Mouse (Mus musculus): ENCODE measurements around the gene Trim31.

GRCm38 (mm10) chr17:36920239-36920638 is 22.3 kb downstream of the Trim31 start:
- no peak for TF ChIP-seq CEBPB (IDR thresholded peaks at IDR 0.05; ENCODE audit: insufficient read depth, poor library complexity, severe bottlenecking)
- no peak for TF ChIP-seq POLR2A (IDR thresholded peaks at IDR 0.05; ENCODE audit: insufficient read length, low read depth)

All from myocyte (in vitro differentiated cells).